Mouse (Mus musculus) adrenal gland, adult 2 months (tissue): Measurements from ENCODE around the gene Tfdp1. TPM values are rescaled to one million over a fixed set of nuclear protein-coding genes. Genes with fewer than 3 reads are reported as not detected.
"Not testable (repeated sequence)": the region's sequence is repeated elsewhere in the genome, so short reads cannot be mapped to it uniquely, and the experiment has no call there.

Experiments used
- DNase-seq: peaks from one replicate; pipeline ENCODE4 v3.0.0; 2021
- long read RNA-seq: library from polyadenylated mRNA; stranded (forward); transcript quantifications from one replicate; pipeline ENCODE4 v2.0.0, GENCODE M21; 2021
- polyA plus RNA-seq: library from polyadenylated mRNA; depleted of rRNA; stranded (reverse); fragments of >200 nt; gene quantifications from 2 replicates; pipeline ENCODE4 v1.2.3, GENCODE M21; 2012; rRNA removed
- total RNA-seq, 2 experiments: library from RNA; stranded (reverse); gene quantifications; 2 replicates each; pipeline ENCODE4 v1.2.3; 2021

Gene Tfdp1
- total RNA-seq (10 to 100 TPM; 62.7 to 67.1 TPM), polyA plus RNA-seq (12.6 and 15.3 TPM in 2 replicates)
- long read RNA-seq, transcript Tfdp1-204 (12 exons, 2,511 nt): major isoform, 19 of 75 reads
- long read RNA-seq, partial matches to known transcripts: 6 of 75 reads
- long read RNA-seq, other reads (novel, unspliced or antisense): 44 of 75 reads

- peak; percentile 93 for DNase-seq
Observed at GRCm38 (mm10) chr8:13338255-13338860, at the start of gene Tfdp1. Gene Tfdp1 (plus strand): TSS chr8:13338751.

- DNase-seq: peak; percentile 89
Observed at GRCm38 (mm10) chr8:13292364-13292763, 46.2 kb upstream of the Tfdp1 start.

GRCm38 (mm10) chr8:13293677-13294470 is 44.7 kb upstream of the Tfdp1 start:
- DNase-seq: no peak

GRCm38 (mm10) chr8:13299571-13299970 is 39.0 kb upstream of the Tfdp1 start:
- no peak for DNase-seq

GRCm38 (mm10) chr8:13301036-13301435 is 37.5 kb upstream of the Tfdp1 start:
- no peak for DNase-seq

- DNase-seq: no peak
Observed at GRCm38 (mm10) chr8:13305459-13305858, 33.1 kb upstream of the Tfdp1 start.

GRCm38 (mm10) chr8:13305884-13306283 is 32.7 kb upstream of the Tfdp1 start:
- DNase-seq: no peak

- no peak for DNase-seq
Observed at GRCm38 (mm10) chr8:13306309-13306909, 32.1 kb upstream of the Tfdp1 start.

GRCm38 (mm10) chr8:13306916-13307315 is 31.6 kb upstream of the Tfdp1 start:
- DNase-seq: no peak

GRCm38 (mm10) chr8:13314922-13315321 is 23.6 kb upstream of the Tfdp1 start:
- DNase-seq: no peak

- DNase-seq: no peak
Observed at GRCm38 (mm10) chr8:13316671-13317070, 21.9 kb upstream of the Tfdp1 start.

- DNase-seq: peak; percentile 64
Observed at GRCm38 (mm10) chr8:13326598-13326997, 12.0 kb upstream of the Tfdp1 start.

- DNase-seq: no peak
Observed at GRCm38 (mm10) chr8:13334671-13335070, 3.9 kb upstream of the Tfdp1 start.

GRCm38 (mm10) chr8:13337245-13337644 is 1.3 kb upstream of the Tfdp1 start:
- DNase-seq: not testable (repeated sequence)

- no peak for DNase-seq
Observed at GRCm38 (mm10) chr8:13337678-13338077, 873 bp upstream of the Tfdp1 start.

GRCm38 (mm10) chr8:13338901-13339645 is 522 bp downstream of the Tfdp1 start:
- DNase-seq: peak; percentile 53

GRCm38 (mm10) chr8:13339646-13339990 is 1.1 kb downstream of the Tfdp1 start:
- no peak for DNase-seq

GRCm38 (mm10) chr8:13340650-13341049 is 2.1 kb downstream of the Tfdp1 start:
- DNase-seq: no peak

GRCm38 (mm10) chr8:13342340-13342739 is 3.8 kb downstream of the Tfdp1 start:
- DNase-seq: no peak

GRCm38 (mm10) chr8:13343134-13343533 is 4.6 kb downstream of the Tfdp1 start:
- no peak for DNase-seq

GRCm38 (mm10) chr8:13350052-13350451 is 11.5 kb downstream of the Tfdp1 start:
- DNase-seq: no peak

GRCm38 (mm10) chr8:13351593-13351992 is 13.0 kb downstream of the Tfdp1 start:
- no peak for DNase-seq
